Mouse (Mus musculus) thymus, adult 2 months (tissue): ENCODE results near the gene Gk5. TPM values are rescaled to one million over a fixed set of nuclear protein-coding genes. Genes with fewer than 3 reads are reported as not detected.

Experiments used
- DNase-seq: peaks from one replicate; pipeline ENCODE4 v3.0.0; 2021
- H3K27ac ChIP-seq: fragments of 200-500 bp; 2 replicates; pipeline ENCODE4 v1.5.1; 2012; ENCODE audit warnings: low read length, control low read depth; ENCODE audit not compliant: control insufficient read depth, insufficient read depth
- H3K27me3 ChIP-seq: fragments of 200-500 bp; 2 replicates; pipeline ENCODE4 v1.6.1; 2012; ENCODE audit warnings: mild to moderate bottlenecking, low read length, moderate library complexity, mixed read lengths; ENCODE audit not compliant: control insufficient read depth, insufficient read depth
- H3K36me3 ChIP-seq: fragments of 200-500 bp; 2 replicates; pipeline ENCODE4 v1.6.1; 2012; ENCODE audit warnings: mild to moderate bottlenecking, low read length, moderate library complexity; ENCODE audit not compliant: control insufficient read depth, insufficient read depth
- H3K4me1 ChIP-seq: fragments of 200-500 bp; replicated peaks from 2 replicates; pipeline ENCODE4 v1.6.1; 2012; ENCODE audit warnings: low read length; ENCODE audit not compliant: control insufficient read depth, insufficient read depth
- H3K4me3 ChIP-seq: fragments of 200-500 bp; 2 replicates; pipeline ENCODE4 v1.5.1; 2012; ENCODE audit warnings: mild to moderate bottlenecking, low read length, control low read depth, moderate library complexity; ENCODE audit not compliant: control insufficient read depth, insufficient read depth
- CTCF ChIP-seq: fragments of 200-500 bp; IDR thresholded peaks from 2 replicates; pipeline ENCODE4 v1.5.1; 2012; ENCODE audit warnings: mild to moderate bottlenecking, control low read depth, low read length, moderate library complexity, borderline replicate concordance; ENCODE audit not compliant: control insufficient read depth, poor library complexity, insufficient read depth; ENCODE audit errors: extremely low read depth
- POLR2A ChIP-seq: fragments of 200-500 bp; IDR thresholded peaks from 2 replicates; pipeline ENCODE4 v1.6.1; 2012; ENCODE audit warnings: mild to moderate bottlenecking, low read length, control low read depth, moderate library complexity; ENCODE audit not compliant: control insufficient read depth, poor library complexity, insufficient read depth; ENCODE audit errors: extremely low read depth
- WGBS: fragments of 180-500 bp; shearing (Covaris S2); methylation state at CpG from one replicate; pipeline ENCODE4 v1.1.7; 2018; 5-methylcytosine and 5-hydroxymethylcytosine counted together
- polyA plus RNA-seq: library from polyadenylated mRNA; depleted of rRNA; stranded (reverse); fragments of >200 nt; gene quantifications from 2 replicates; pipeline ENCODE4 v1.2.3, GENCODE M21; 2012

The Gk5 gene
- polyA plus RNA-seq, 1 experiment: 8.0 TPM

- H3K27me3 ChIP-seq: no peaks in the 10 kb centered on the region
- peaks cover 7% of the 10 kb centered on the region for H3K4me1 ChIP-seq
- H3K36me3 ChIP-seq: no peaks in the 10 kb centered on the region
- H3K4me3 ChIP-seq: no peak overlapping the region
- H3K27ac ChIP-seq: no peak overlapping the region
- no peak for TF ChIP-seq CTCF
- TF ChIP-seq POLR2A: no peak
- no peak for DNase-seq
- 93% methylated on average over 4 of the region's 4 CpGs for WGBS
Measured at GRCm38 (mm10) chr9:96132956-96133603, 13.9 kb downstream of the Gk5 start.

GRCm38 (mm10) chr9:96134470-96134869, 15.3 kb downstream of the Gk5 start:
- Histone ChIP-seq H3K27me3 (no peaks in the 10 kb centered on the region), H3K4me1 (peaks cover 7% of the 10 kb centered on the region), H3K36me3 (no peaks in the 10 kb centered on the region), H3K4me3 (no peak overlapping the region), H3K27ac (no peak overlapping the region)
- no peak for TF ChIP-seq CTCF
- TF ChIP-seq POLR2A: no peak
- no peak for DNase-seq
- 96% methylated on average over 7 of the region's 7 CpGs for WGBS

DNA sequence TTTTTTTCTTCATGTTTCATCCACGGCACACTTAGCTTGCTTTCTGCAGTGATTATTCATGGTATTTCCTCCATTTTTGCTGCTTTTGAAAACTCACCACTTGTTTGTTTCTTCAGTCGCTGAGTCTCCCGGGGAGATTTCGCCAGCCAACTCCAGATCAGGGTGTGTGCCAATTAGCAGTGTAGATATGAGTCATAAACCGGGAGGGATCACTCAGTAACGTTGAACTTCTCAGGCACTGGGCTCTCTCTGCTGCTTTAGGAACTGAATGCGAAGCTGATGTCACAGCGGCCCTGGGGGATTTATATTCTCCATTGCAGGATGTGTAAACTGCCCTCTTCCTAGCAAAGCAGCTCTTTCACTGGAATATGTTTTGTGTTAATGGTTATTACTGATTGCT, 15.8 kb downstream of the Gk5 start:
- no peak overlapping the region for H3K27ac ChIP-seq
- no peaks in the 10 kb centered on the region for H3K27me3 ChIP-seq
- no peak for DNase-seq
- H3K4me3 ChIP-seq: no peak overlapping the region
- TF ChIP-seq CTCF (no peak), POLR2A (no peak)
- 91% methylated on average over 8 of the region's 8 CpGs for WGBS
- H3K4me1 ChIP-seq: peaks cover 7% of the 10 kb centered on the region
- H3K36me3 ChIP-seq: no peaks in the 10 kb centered on the region

GRCm38 (mm10) chr9:96135461-96135860, 16.3 kb downstream of the Gk5 start:
- Histone ChIP-seq H3K4me1 (peaks cover 7% of the 10 kb centered on the region), H3K27me3 (no peaks in the 10 kb centered on the region), H3K4me3 (no peak overlapping the region), H3K27ac (no peak overlapping the region), H3K36me3 (no peaks in the 10 kb centered on the region)
- 35% methylated on average over 7 of the region's 7 CpGs for WGBS
- peak; percentile 9 for DNase-seq
- TF ChIP-seq CTCF (no peak), POLR2A (no peak)

GRCm38 (mm10) chr9:96138958-96139357, 19.8 kb downstream of the Gk5 start:
- Histone ChIP-seq H3K27me3 (no peaks in the 10 kb centered on the region), H3K36me3 (no peaks in the 10 kb centered on the region), H3K27ac (no peak overlapping the region), H3K4me1 (peaks cover 7% of the 10 kb centered on the region), H3K4me3 (no peak overlapping the region)
- no peak for TF ChIP-seq CTCF
- no peak for TF ChIP-seq POLR2A
- DNase-seq: no peak
- WGBS: 89% methylated on average over 9 of the region's 9 CpGs

DNA sequence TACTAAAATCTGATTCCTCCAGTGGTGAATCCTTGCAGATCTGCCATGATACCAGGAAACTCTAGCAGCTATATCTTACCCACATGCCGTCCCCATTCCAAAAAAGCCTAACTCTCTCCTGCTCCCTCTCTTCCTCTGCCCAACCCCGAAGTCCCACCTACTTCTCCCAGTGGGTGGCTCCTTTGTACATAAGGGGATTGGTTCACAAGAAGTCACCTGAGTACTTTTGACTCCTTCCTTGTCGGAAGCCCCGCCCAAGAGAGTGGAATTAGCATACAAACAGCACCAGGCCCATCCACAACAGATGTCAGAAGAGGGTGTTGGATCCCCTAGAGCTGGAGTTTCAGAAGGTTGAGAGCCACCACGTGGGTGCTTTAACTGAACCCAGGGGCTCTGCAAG, 20.7 kb downstream of the Gk5 start:
- Histone ChIP-seq H3K27me3 (no peaks in the 10 kb centered on the region), H3K4me1 (peaks cover 5% of the 10 kb centered on the region), H3K36me3 (no peaks in the 10 kb centered on the region), H3K27ac (no peak overlapping the region), H3K4me3 (no peak overlapping the region)
- no peak for DNase-seq
- 86% methylated on average over 5 of the region's 5 CpGs for WGBS
- TF ChIP-seq POLR2A: no peak
- no peak for TF ChIP-seq CTCF

GRCm38 (mm10) chr9:96140931-96141330, 21.8 kb downstream of the Gk5 start:
- TF ChIP-seq POLR2A: no peak
- TF ChIP-seq CTCF: no peak
- Histone ChIP-seq H3K36me3 (no peaks in the 10 kb centered on the region), H3K4me1 (no peaks in the 10 kb centered on the region), H3K27me3 (no peaks in the 10 kb centered on the region), H3K27ac (no peak overlapping the region), H3K4me3 (no peak overlapping the region)
- 96% methylated on average over 7 of the region's 7 CpGs for WGBS
- DNase-seq: no peak
